Mouse (Mus musculus) limb, embryonic 15.5 days (tissue): ENCODE measurements at regions not wholly inside any gene's neighbourhood (a gene's known extent, or its start where the extent isn't known, plus 50 kb on each side); places are given as distances from the start of the nearest gene placed in this dataset.

Experiments
- ATAC-seq: fragments of 200-750 bp; cut with Nextera tagmentation; 2 replicates; pipeline ENCODE4 v1.8.0; 2017; ENCODE audit warnings: low read depth, moderate TSS enrichment; ENCODE audit not compliant: insufficient number of reproducible peaks, low FRiP score, low TSS enrichment
- H3K27ac ChIP-seq: fragments of 300-500 bp; sonication (generic); 2 replicates; pipeline ENCODE4 v1.5.1; 2015; ENCODE audit warnings: moderate library complexity, mild to moderate bottlenecking, inconsistent platforms
- H3K27me3 ChIP-seq: fragments of 300-500 bp; sonication (generic); 2 replicates; pipeline ENCODE4 v1.6.1; 2015; ENCODE audit warnings: inconsistent platforms
- H3K36me3 ChIP-seq: fragments of 300-500 bp; sonication (generic); 2 replicates; pipeline ENCODE4 v1.6.1; 2015; ENCODE audit warnings: inconsistent platforms
- H3K4me1 ChIP-seq: fragments of 300-500 bp; sonication (generic); 2 replicates; pipeline ENCODE4 v1.6.1; 2015; ENCODE audit warnings: inconsistent platforms
- H3K4me2 ChIP-seq: fragments of 300-500 bp; sonication (generic); 2 replicates; pipeline ENCODE4 v1.6.1; 2015; ENCODE audit warnings: mild to moderate bottlenecking, inconsistent platforms
- H3K4me3 ChIP-seq: fragments of 300-500 bp; sonication (generic); 2 replicates; pipeline ENCODE4 v1.5.1; 2015; ENCODE audit warnings: mild to moderate bottlenecking, inconsistent platforms
- H3K9ac ChIP-seq: fragments of 300-500 bp; sonication (generic); 2 replicates; pipeline ENCODE4 v1.6.1; 2015; ENCODE audit warnings: inconsistent platforms
- H3K9me3 ChIP-seq: fragments of 300-500 bp; sonication (generic); 2 replicates; pipeline ENCODE4 v1.6.1; 2016; ENCODE audit warnings: inconsistent platforms
- WGBS: fragments of 180-500 bp; shearing (Covaris S2); methylation state at CpG from one replicate; pipeline ENCODE4 v1.1.7; 2015; 5-methylcytosine and 5-hydroxymethylcytosine counted together

- 46% methylated on average over 6 of the region's 6 CpGs for WGBS
These were observed 275.9 kb upstream of the Zfp507 start for GRCm38 (mm10) chr7:36078666-36079065.

DNA sequence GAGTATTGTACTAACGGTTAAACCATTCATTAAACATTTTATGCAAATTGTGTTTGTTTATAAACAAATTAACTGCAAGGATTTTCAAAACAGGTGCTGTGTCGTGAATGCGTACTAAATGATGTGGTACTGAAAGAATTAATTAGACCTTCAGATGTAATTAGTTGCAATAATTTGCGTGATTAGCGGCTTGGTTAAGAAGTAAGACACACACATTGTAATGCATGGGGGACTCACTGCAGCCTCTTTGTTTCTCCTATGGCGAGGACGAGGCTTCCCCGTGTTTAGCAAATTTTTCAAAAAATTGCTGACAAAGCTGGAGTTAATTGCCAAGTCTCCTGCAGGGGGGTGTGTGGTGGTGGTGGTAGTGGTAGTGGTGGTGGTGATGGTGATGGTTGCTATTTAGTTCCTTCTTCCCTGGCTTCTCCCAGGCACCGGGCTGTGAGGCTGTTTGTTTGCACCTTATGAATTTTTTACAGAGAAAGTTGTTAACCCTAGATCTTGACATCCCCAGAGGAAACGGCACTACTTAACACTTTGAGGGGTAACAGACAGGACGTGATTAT is 275.4 kb upstream of the Zfp507 start:
- Histone ChIP-seq H3K27ac (no peak overlapping the region), H3K9me3 (no peaks in the 10 kb centered on the region), H3K27me3 (no peaks in the 10 kb centered on the region), H3K4me2 (no peak overlapping the region), H3K4me3 (no peak overlapping the region), H3K4me1 (peaks cover 11% of the 10 kb centered on the region), H3K36me3 (no peaks in the 10 kb centered on the region), H3K9ac (no peak overlapping the region)
- 52% methylated on average over 11 of the region's 11 CpGs for WGBS
- ATAC-seq = no peak

More at GRCm38 (mm10) chr7:36078666-36079065, 275.9 kb upstream of the Zfp507 start:
- Histone ChIP-seq H3K4me3 (no peak overlapping the region), H3K4me1 (peaks cover 11% of the 10 kb centered on the region), H3K9me3 (no peaks in the 10 kb centered on the region), H3K9ac (no peak overlapping the region), H3K27me3 (no peaks in the 10 kb centered on the region), H3K4me2 (no peak overlapping the region), H3K27ac (no peak overlapping the region), H3K36me3 (no peaks in the 10 kb centered on the region)
- no peak for ATAC-seq

- Histone ChIP-seq H3K27ac (no peak overlapping the region), H3K9me3 (no peaks in the 10 kb centered on the region), H3K4me3 (no peak overlapping the region), H3K9ac (no peak overlapping the region), H3K36me3 (no peaks in the 10 kb centered on the region), H3K27me3 (peaks cover under 1% of the 10 kb centered on the region; the same call in 1 of the 2 replicates), H3K4me1 (peaks cover 11% of the 10 kb centered on the region), H3K4me2 (no peak overlapping the region)
- no peak for ATAC-seq
- 47% methylated on average over 2 of the region's 2 CpGs for WGBS
These were observed 274.5 kb upstream of the Zfp507 start for GRCm38 (mm10) chr7:36077271-36077670.

DNA sequence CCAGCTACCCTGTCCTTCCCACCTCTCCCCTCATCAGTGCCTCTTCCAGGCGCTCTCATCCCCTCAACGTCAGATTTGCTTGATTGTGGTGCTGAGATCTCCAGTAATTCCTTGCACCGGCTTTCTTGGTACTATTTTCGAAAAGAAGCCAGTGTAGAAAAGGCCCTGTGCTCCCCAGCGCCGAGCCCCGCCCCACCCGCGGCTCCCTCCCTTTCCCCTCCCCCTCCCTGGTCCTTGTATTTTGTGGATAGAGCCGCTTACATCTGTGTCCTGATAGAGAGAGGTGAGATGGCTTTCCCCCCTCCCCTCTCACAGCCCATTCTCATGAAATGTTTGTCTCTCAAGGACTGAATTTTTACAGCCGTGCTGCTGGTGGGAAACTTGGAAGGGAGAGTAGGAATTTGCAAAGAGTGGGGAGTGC is 273.2 kb upstream of the Zfp507 start:
- WGBS = 2% methylated on average over 11 of the region's 11 CpGs
- ATAC-seq = no peak
- H3K27ac ChIP-seq = no peak overlapping the region
- peaks cover 11% of the 10 kb centered on the region for H3K4me1 ChIP-seq
- H3K9me3 ChIP-seq = no peaks in the 10 kb centered on the region
- peaks cover 3% of the 10 kb centered on the region; the same call in 1 of the 2 replicates for H3K27me3 ChIP-seq
- H3K9ac ChIP-seq = no peak overlapping the region
- H3K4me3 ChIP-seq = peak overlapping the region; percentile 4; the same call in 1 of the 2 replicates
- peak overlapping the region; percentile 39 for H3K4me2 ChIP-seq
- no peaks in the 10 kb centered on the region for H3K36me3 ChIP-seq

- ATAC-seq = no peak
- H3K9me3 ChIP-seq = no peaks in the 10 kb centered on the region
- H3K36me3 ChIP-seq = no peaks in the 10 kb centered on the region
- H3K27ac ChIP-seq = no peak overlapping the region
- H3K27me3 ChIP-seq = peaks cover 3% of the 10 kb centered on the region; the same call in 1 of the 2 replicates
- WGBS = 9% methylated on average over 13 of the region's 13 CpGs
- H3K4me1 ChIP-seq = peaks cover 11% of the 10 kb centered on the region
- peak overlapping the region; percentile 31 for H3K4me2 ChIP-seq
- peak overlapping the region; percentile 21 for H3K4me3 ChIP-seq
- no peak overlapping the region for H3K9ac ChIP-seq
These were observed 269.0 kb upstream of the Zfp507 start for GRCm38 (mm10) chr7:36071774-36072173.

GRCm38 (mm10) chr7:36066725-36067124 is 263.9 kb upstream of the Zfp507 start:
- ATAC-seq = no peak
- Histone ChIP-seq H3K9ac (no peak overlapping the region), H3K4me1 (no peaks in the 10 kb centered on the region), H3K27me3 (no peaks in the 10 kb centered on the region), H3K27ac (no peak overlapping the region), H3K4me3 (no peak overlapping the region), H3K9me3 (no peaks in the 10 kb centered on the region), H3K4me2 (no peak overlapping the region), H3K36me3 (no peaks in the 10 kb centered on the region)
- 78% methylated on average over 3 of the region's 3 CpGs for WGBS

DNA sequence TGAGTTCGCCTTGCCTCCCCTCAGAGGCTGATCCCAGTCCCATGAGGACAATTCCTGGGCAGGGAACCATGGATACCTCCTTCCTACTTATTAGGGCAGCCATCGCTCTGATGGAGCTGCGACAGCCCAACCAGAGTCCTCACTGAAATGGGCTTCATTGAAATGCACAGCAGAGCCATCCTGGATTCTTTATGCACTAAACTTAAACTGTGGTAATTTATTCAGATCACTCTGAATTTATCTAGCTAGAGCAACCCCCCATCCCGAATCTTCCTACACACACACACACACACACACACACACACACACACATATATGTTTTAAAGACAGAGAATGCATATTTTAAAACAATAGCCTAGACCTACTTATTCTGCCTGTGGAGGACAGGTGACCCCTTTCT is 258.9 kb upstream of the Zfp507 start:
- Histone ChIP-seq H3K9me3 (no peaks in the 10 kb centered on the region), H3K4me2 (no peak overlapping the region), H3K4me1 (no peaks in the 10 kb centered on the region), H3K9ac (no peak overlapping the region), H3K27me3 (no peaks in the 10 kb centered on the region), H3K36me3 (no peaks in the 10 kb centered on the region), H3K27ac (no peak overlapping the region), H3K4me3 (no peak overlapping the region)
- WGBS = 79% methylated on average over 4 of the region's 4 CpGs
- no peak for ATAC-seq

DNA sequence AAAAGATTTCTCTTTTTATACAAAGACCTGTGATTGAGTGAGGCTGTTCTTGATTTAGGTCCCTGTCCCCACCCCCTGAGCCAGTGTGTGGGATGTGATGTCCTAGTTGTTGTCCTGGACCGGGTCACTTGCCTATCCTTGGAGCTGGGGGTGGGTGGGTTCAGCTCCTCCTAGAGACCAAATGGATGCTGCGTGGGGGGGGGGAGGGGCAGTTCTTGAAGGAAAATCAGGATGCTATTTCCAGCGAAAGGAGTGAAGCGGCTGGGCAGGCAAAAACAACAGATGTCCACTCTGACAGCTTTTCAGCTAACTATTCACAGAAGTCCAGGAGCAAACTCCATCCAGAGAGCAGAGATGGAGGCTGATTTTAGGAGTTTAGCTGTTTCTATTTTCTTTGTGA is 257.6 kb upstream of the Zfp507 start:
- no peak for ATAC-seq
- WGBS = 66% methylated on average over 4 of the region's 4 CpGs

DNA sequence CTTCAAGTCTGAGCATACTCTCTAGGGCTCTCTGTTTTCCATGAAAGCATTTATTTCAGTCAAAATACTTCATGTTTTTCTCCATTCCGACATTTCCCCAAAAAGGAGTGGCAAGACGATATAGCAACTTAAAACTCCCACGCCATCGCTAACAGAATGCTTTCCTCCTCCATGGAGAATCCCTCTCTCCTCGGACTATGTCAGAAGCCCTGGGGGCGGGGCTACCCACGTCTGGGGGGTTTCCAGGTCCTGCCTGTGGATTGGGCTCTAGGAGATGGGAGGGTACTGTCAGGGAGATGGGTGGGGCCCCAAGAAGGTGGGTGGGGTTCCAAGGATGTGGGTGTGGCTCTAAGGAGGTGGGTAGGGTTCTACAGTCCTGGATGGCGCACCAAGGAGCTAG is 243.2 kb upstream of the Zfp507 start:
- no peaks in the 10 kb centered on the region for H3K4me1 ChIP-seq
- H3K9me3 ChIP-seq = no peaks in the 10 kb centered on the region
- no peak overlapping the region for H3K4me2 ChIP-seq
- H3K4me3 ChIP-seq = no peak overlapping the region
- H3K27me3 ChIP-seq = no peaks in the 10 kb centered on the region
- no peak overlapping the region for H3K27ac ChIP-seq
- no peak overlapping the region for H3K9ac ChIP-seq
- H3K36me3 ChIP-seq = no peaks in the 10 kb centered on the region
- no peak for ATAC-seq
- WGBS = 82% methylated on average over 8 of the region's 8 CpGs

More for the DNA sequence above, 257.6 kb upstream of the Zfp507 start:
- no peaks in the 10 kb centered on the region for H3K4me1 ChIP-seq
- H3K4me2 ChIP-seq = no peak overlapping the region
- H3K36me3 ChIP-seq = no peaks in the 10 kb centered on the region
- H3K4me3 ChIP-seq = no peak overlapping the region
- H3K9me3 ChIP-seq = no peaks in the 10 kb centered on the region
- H3K27ac ChIP-seq = no peak overlapping the region
- no peaks in the 10 kb centered on the region for H3K27me3 ChIP-seq
- H3K9ac ChIP-seq = no peak overlapping the region

DNA sequence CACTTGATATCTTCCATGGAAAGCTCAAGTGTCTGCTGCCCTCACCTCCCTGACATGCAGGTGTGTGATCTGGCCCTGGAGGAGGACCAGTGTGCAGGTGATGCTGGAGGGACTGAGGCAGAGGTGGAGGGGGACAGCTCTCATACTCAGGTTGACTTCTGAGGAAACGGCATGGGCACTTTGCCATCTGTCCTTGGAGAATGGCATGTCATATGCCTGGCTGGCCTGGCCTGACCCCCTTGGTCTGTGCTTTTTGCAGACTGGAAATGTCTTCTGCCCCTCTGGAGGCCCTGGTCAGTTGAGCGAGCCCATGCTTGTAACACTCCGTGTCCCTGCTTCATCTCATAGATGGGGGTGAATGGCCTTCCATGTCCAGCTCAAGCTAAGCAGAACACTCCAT is 229.1 kb upstream of the Zfp507 start:
- H3K27ac ChIP-seq = no peak overlapping the region
- 90% methylated on average over 3 of the region's 3 CpGs for WGBS
- no peaks in the 10 kb centered on the region for H3K36me3 ChIP-seq
- no peak overlapping the region for H3K9ac ChIP-seq
- H3K9me3 ChIP-seq = no peaks in the 10 kb centered on the region
- ATAC-seq = no peak
- no peaks in the 10 kb centered on the region for H3K4me1 ChIP-seq
- no peak overlapping the region for H3K4me3 ChIP-seq
- no peaks in the 10 kb centered on the region for H3K27me3 ChIP-seq
- H3K4me2 ChIP-seq = no peak overlapping the region

- no peaks in the 10 kb centered on the region for H3K9me3 ChIP-seq
- WGBS = 68% methylated on average over 10 of the region's 10 CpGs
- no peak overlapping the region for H3K9ac ChIP-seq
- ATAC-seq = no peak
- H3K36me3 ChIP-seq = no peaks in the 10 kb centered on the region
- H3K27me3 ChIP-seq = no peaks in the 10 kb centered on the region
- H3K4me2 ChIP-seq = no peak overlapping the region
- no peak overlapping the region for H3K27ac ChIP-seq
- no peak overlapping the region for H3K4me3 ChIP-seq
- H3K4me1 ChIP-seq = no peaks in the 10 kb centered on the region
These were observed 220.2 kb upstream of the Zfp507 start for GRCm38 (mm10) chr7:36023015-36023414.

DNA sequence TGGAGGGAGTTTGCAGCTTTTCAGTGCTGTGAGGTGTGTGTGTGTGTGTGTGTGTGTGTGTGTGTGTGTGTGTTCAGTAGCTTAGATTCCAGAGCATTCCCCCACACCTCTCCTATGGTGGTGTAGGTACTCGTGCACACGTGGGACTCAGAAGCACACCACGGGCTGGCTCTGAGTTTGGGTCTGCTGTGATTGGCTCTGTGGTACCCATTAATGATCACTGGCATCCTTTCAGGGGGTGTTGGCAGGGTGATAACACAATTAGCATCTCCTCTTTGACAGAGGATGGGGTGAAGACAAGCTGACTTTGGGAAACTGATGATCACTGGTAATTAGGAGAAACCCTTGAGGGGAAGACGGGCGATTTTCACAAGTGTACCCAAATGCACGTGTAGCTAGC is 219.7 kb upstream of the Zfp507 start:
- WGBS = 62% methylated on average over 6 of the region's 6 CpGs
- Histone ChIP-seq H3K4me2 (no peak overlapping the region), H3K36me3 (no peaks in the 10 kb centered on the region), H3K9ac (no peak overlapping the region), H3K27me3 (no peaks in the 10 kb centered on the region), H3K4me1 (no peaks in the 10 kb centered on the region), H3K27ac (no peak overlapping the region), H3K4me3 (no peak overlapping the region), H3K9me3 (no peaks in the 10 kb centered on the region)
- no peak for ATAC-seq
